Mouse (Mus musculus) midbrain, postnatal 0 days (tissue): ENCODE results near the gene Peg3. TPM values are rescaled to one million over a fixed set of nuclear protein-coding genes. Genes with fewer than 3 reads are reported as not detected.

Experiments used
- ATAC-seq: fragments of 200-750 bp; cut with Nextera tagmentation; 2 replicates; pipeline ENCODE4 v1.8.0; 2017; ENCODE audit warnings: moderate number of reproducible peaks, mild to moderate bottlenecking, moderate TSS enrichment, moderate library complexity; ENCODE audit not compliant: low FRiP score
- DNase-seq: peaks from one replicate; pipeline ENCODE4 v3.0.0-alpha.2; 2015; ENCODE audit warnings: low spot score
- H3K27ac ChIP-seq: fragments of 300-500 bp; sonication (generic); 2 replicates; pipeline ENCODE4 v1.5.1; 2014; ENCODE audit warnings: low read depth, mild to moderate bottlenecking, low read length, mixed read lengths
- H3K27me3 ChIP-seq: fragments of 300-500 bp; sonication (generic); 2 replicates; pipeline ENCODE4 v1.6.1; 2014; ENCODE audit warnings: low read length, control low read depth, mixed read lengths; ENCODE audit not compliant: insufficient read depth
- H3K36me3 ChIP-seq: fragments of 300-500 bp; sonication (generic); 2 replicates; pipeline ENCODE4 v1.6.1; 2014; ENCODE audit warnings: low read length, control low read depth, mixed read lengths; ENCODE audit not compliant: insufficient read depth
- H3K4me1 ChIP-seq: fragments of 300-500 bp; sonication (generic); 2 replicates; pipeline ENCODE4 v1.6.1; 2014; ENCODE audit warnings: mild to moderate bottlenecking, control low read depth, antibody characterized with exemption, low read length, mixed read lengths; ENCODE audit not compliant: insufficient read depth
- H3K4me2 ChIP-seq: fragments of 300-500 bp; sonication (generic); 2 replicates; pipeline ENCODE4 v1.6.1; 2014; ENCODE audit warnings: low read depth, mild to moderate bottlenecking, low read length, mixed read lengths; ENCODE audit not compliant: poor library complexity, severe bottlenecking
- H3K4me3 ChIP-seq: fragments of 300-500 bp; sonication (generic); 2 replicates; pipeline ENCODE4 v1.5.1; 2014; ENCODE audit warnings: low read depth, mild to moderate bottlenecking, low read length, moderate library complexity
- H3K9ac ChIP-seq: fragments of 300-500 bp; sonication (generic); replicated peaks from 2 replicates; pipeline ENCODE4 v1.6.1; 2014; ENCODE audit warnings: mild to moderate bottlenecking, low read length, moderate library complexity, mixed read lengths; ENCODE audit not compliant: poor library complexity, severe bottlenecking
- H3K9me3 ChIP-seq: fragments of 300-500 bp; sonication (generic); 2 replicates; pipeline ENCODE4 v1.6.1; 2016; ENCODE audit warnings: low read length, control low read depth
- CTCF ChIP-seq: IDR thresholded peaks from 2 replicates; pipeline ENCODE4 v1.5.1; 2016; ENCODE audit warnings: antibody characterized with exemption, mild to moderate bottlenecking
- WGBS: fragments of 180-500 bp; shearing (Covaris S2); extraction: QIAGEN DNeasy Blood & Tissue Kit; methylation state at CpG from one replicate; pipeline ENCODE4 v1.1.7; 2014; 5-methylcytosine and 5-hydroxymethylcytosine counted together
- polyA plus RNA-seq: library from polyadenylated mRNA; unstranded; fragments of >200 nt; fragmentation: Nextera tagmentation; extraction: Ambion mirVana; gene quantifications from 2 replicates; pipeline ENCODE4 v1.2.1, GENCODE M21; 2015
- total RNA-seq: library from RNA; depleted of rRNA; stranded (reverse); fragments of >200 nt; gene quantifications from 2 replicates; pipeline ENCODE4 v1.2.3, GENCODE M21; 2014

The Peg3 gene
- total and polyA plus RNA-seq, 2 experiments from 2014 or later, result 92.9 to 150 TPM

DNA sequence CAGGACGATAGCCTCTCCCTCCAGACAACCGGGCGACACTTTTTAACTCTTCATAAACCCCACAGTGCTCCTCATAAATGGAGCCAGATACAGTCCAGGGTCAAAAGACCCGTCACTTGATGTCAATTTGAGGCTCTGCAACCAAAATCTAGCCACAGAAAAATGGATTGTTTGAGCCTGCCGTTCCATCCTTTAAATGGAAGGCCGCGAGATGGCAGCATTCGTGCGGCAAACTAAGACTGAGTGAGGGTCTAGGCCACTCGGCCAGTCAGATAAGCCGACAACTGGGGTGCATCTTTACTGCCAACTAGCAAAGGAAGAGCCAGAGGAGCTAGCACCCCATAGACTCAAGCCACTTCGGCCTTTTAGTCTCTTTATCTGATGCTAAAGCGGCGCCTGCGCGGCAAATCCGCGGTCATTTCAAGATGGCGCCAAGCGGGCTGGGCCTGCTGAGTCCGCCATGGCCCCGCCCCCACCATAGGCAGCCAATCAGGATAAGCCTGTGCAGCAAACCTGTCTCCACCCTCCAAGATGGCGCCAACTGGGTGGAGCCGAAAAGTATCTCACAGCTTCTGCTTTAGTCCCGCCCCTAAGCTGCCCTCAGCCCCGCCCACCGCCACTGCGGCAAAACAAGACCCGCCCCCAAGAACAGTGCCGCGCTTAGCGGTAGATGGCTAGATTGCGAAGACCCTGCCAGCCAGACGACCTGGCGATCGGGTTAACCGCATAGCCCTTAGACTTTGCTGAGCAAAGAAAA, 992 bp downstream of the Peg3 start:
- H3K9me3 ChIP-seq, result peaks cover 3% of the 10 kb centered on the region; the same call in 1 of the 2 replicates
- no peaks in the 10 kb centered on the region for H3K4me1 ChIP-seq
- H3K36me3 ChIP-seq, result peaks cover 8% of the 10 kb centered on the region; the same call in 1 of the 2 replicates
- TF ChIP-seq CTCF, result peak; percentile 59
- ATAC-seq, result peak; percentile 53
- H3K27me3 ChIP-seq, result no peaks in the 10 kb centered on the region
- WGBS, result 52% methylated on average over 37 of the region's 37 CpGs
- H3K4me3 ChIP-seq, result peak overlapping the region; percentile 53
- peak overlapping the region; percentile 88 for H3K27ac ChIP-seq
- DNase-seq, result peak; percentile 97
- H3K9ac ChIP-seq, result peak overlapping the region; percentile 68
- H3K4me2 ChIP-seq, result peak overlapping the region; percentile 45

DNA sequence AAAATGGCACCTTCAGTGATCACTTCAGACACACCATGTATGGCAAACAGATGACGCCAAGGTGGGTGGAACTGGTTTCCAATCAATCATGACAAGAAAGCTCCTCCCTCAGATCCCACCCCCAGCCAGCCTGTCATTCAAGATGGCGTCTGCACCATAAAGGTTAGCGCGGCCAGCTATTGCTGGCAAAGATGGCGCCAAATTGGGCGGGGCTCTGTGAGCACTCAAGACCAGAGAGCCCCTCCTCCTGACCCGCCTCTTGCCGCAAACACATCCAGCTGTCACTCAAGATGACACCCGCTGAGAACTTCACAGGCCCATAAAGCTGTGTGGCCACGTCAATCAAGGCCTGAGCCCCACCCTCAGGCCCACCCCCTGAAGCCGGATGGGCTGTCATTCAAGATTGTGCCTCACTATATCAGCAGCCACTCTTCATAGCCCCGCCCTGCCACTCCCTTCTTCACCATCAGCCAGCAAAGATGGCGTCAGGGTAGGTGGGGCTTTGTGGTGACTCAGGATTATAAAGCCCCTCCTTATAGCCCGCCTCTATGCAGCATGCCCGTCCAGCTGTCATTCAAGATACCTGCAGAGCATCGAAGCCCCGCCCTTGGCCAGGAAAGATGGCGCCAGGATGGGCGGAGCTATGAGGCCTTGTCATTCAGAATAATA, 1.8 kb downstream of the Peg3 start:
- Histone ChIP-seq H3K4me1 (no peaks in the 10 kb centered on the region), H3K27me3 (no peaks in the 10 kb centered on the region), H3K9me3 (peaks cover 3% of the 10 kb centered on the region; the same call in 1 of the 2 replicates), H3K4me2 (peak overlapping the region; percentile 45; the same call in 1 of the 2 replicates), H3K9ac (peak overlapping the region; percentile 57; the same call in 1 of the 2 replicates), H3K36me3 (peaks cover 11% of the 10 kb centered on the region; the same call in 1 of the 2 replicates), H3K27ac (peak overlapping the region; percentile 89), H3K4me3 (peak overlapping the region; percentile 53)
- ATAC-seq (peak; percentile 85), DNase-seq (peak; percentile 98)
- 45% methylated on average over 19 of the region's 19 CpGs for WGBS
- TF ChIP-seq CTCF, result no peak

DNA sequence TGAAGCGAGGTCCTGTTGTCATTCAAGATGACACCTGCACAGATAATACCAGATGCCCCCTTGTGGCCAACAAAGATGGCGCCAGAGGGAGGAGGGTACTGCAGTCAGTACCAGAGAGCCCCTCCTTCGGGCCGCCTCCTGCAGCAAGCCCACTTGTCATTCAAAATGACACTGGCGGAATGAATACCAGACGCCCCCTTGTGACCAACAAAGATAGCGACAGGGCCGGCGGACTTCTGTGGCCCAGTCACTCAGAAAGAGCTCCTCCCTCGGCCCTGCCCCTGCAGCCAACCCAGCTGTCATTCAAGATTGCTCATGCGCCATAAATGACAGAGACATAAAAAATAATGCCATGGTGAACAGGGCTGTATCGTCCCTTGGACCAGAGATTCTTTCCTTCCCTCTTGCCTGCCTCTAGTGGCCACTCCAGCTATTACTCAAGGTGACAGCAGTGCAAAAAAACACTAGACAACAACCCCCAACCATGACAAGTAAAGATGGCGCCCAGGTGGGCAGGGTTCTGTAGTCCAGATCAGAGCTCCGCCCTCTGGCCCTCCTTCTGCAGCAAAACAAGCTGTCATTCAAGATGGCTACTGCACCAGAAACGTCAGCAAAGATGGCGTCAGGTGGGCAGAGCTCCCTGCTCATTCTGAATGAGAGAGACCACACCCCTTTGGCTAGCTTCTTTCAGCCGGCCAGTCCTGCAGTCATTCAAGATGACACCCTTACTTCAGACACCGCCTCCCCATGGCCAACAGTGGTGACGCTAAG, 2.7 kb downstream of the Peg3 start:
- peak; percentile 97 for DNase-seq
- H3K27ac ChIP-seq, result peak overlapping the region; percentile 89
- ATAC-seq, result peak; percentile 73
- H3K9me3 ChIP-seq, result peaks cover 3% of the 10 kb centered on the region; the same call in 1 of the 2 replicates
- peak overlapping the region; percentile 57; the same call in 1 of the 2 replicates for H3K9ac ChIP-seq
- H3K4me2 ChIP-seq, result peak overlapping the region; percentile 34; the same call in 1 of the 2 replicates
- H3K4me1 ChIP-seq, result no peaks in the 10 kb centered on the region
- peak overlapping the region; percentile 32 for H3K4me3 ChIP-seq
- WGBS, result 47% methylated on average over 19 of the region's 19 CpGs
- TF ChIP-seq CTCF, result peak; percentile 73
- H3K27me3 ChIP-seq, result no peaks in the 10 kb centered on the region
- peaks cover 11% of the 10 kb centered on the region; the same call in 1 of the 2 replicates for H3K36me3 ChIP-seq

DNA sequence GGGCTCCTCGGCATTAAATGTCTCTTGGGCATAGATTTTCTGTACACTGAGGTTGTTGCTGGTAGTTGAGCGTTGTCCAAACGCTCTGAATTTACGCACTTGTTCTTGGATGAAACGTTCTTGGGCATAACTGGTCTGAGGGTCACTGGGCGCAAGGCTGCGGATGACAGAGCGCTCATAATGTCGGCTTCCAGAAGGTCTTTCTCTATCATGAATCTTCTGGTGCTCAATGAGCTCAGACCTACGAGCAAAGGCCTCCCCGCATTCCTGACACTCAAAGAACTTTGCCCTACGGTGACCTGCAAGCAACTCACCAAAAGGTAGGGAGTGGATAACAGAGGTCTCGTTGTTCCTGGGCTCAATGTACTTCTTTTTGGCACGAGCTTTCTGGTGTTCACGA, 20.8 kb downstream of the Peg3 start:
- no peak overlapping the region for H3K4me3 ChIP-seq
- H3K4me1 ChIP-seq, result no peaks in the 10 kb centered on the region
- ATAC-seq (no peak), DNase-seq (no peak)
- no peak for TF ChIP-seq CTCF
- 95% methylated on average over 15 of the region's 15 CpGs for WGBS
- no peak overlapping the region for H3K27ac ChIP-seq
- no peaks in the 10 kb centered on the region for H3K9me3 ChIP-seq
- peaks cover 34% of the 10 kb centered on the region for H3K36me3 ChIP-seq
- no peaks in the 10 kb centered on the region for H3K27me3 ChIP-seq
- no peak overlapping the region for H3K4me2 ChIP-seq
- no peak overlapping the region for H3K9ac ChIP-seq

DNA sequence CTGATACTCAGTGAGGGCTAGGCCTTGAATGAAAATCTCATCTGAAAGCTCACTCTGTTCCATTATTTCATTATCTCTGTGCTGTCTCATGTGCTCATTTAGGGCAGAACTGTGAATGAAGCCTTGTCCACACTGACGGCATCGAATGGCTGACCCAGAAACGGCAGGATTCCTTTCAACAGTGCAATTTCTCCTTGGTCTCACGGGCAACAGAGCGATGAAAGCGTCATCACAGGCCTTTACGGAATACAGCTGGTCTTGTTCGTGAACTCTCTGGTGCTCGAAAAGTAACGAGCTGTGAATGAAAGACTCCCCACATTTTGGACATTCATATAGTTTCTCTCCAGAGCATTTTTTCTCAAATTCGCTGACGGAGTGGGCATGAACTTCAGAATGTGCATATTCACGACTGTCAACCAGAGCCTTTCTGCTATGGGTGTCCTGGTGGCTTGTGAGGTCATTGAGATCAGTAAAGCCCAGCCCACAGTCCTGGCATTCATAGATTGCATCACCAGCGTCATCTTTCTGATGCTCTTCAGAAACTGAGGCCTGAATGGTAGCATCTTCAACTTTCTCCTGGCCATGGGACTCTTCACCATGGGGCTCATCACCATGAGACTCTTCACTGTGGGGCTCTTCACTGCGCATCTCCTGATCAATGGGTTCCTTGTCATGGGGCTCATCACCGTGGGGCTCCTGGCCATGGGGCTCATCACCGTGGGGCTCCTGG, 21.6 kb downstream of the Peg3 start:
- Histone ChIP-seq H3K4me2 (no peak overlapping the region), H3K4me1 (no peaks in the 10 kb centered on the region), H3K9me3 (no peaks in the 10 kb centered on the region), H3K27ac (no peak overlapping the region), H3K9ac (no peak overlapping the region), H3K4me3 (no peak overlapping the region), H3K27me3 (no peaks in the 10 kb centered on the region), H3K36me3 (peaks cover 34% of the 10 kb centered on the region)
- 0 out of 2 replicates have a peak, but pooled peaks have one; percentile 32 for ATAC-seq
- WGBS, result 86% methylated on average over 17 of the region's 17 CpGs
- DNase-seq, result no peak
- TF ChIP-seq CTCF, result no peak
